Mouse (Mus musculus): ENCODE results near the gene Spata20.

GRCm38 (mm10) chr11:94491749-94492099 lies 5.7 kb upstream of the Spata20 start:
- TF ChIP-seq GATA1 (IDR thresholded peaks at IDR 0.05; ENCODE audit: borderline replicate concordance, low read length) (no peak), FLI1 (IDR thresholded peaks at IDR 0.05; ENCODE audit: low read length) (no peak)

All from megakaryocyte, embryonic 14.5 days (primary cell).